Mouse (Mus musculus): ENCODE results near the gene Slc16a14.

The Slc16a14 gene

GRCm38 (mm10) chr1:84942666-84943065, 7.7 kb upstream of the Slc16a14 start:
- Histone ChIP-seq H3K9me3 (ENCODE audit: low read length) (peaks cover 5% of the 10 kb centered on the region; the same call in 1 of the 2 replicates), H3K27me3 (ENCODE audit: insufficient read depth, low read length) (peaks cover under 1% of the 10 kb centered on the region; the same call in 1 of the 2 replicates), H3K4me1 (replicated peaks; ENCODE audit: low read depth, low read length) (no peaks in the 10 kb centered on the region), H3K4me3 (replicated peaks; ENCODE audit: low read length) (no peak overlapping the region), H3K36me3 (ENCODE audit: insufficient read depth, low read length) (no peaks in the 10 kb centered on the region)
- no peak for TF ChIP-seq CTCF (conservative IDR thresholded peaks at IDR 0.05; ENCODE audit: low read length)
- TF ChIP-seq NANOG (IDR thresholded peaks at IDR 0.05; ENCODE audit: borderline replicate concordance, low read length) = no peak

- H3K4me3 ChIP-seq (replicated peaks; ENCODE audit: low read length) = no peak overlapping the region
- no peaks in the 10 kb centered on the region for H3K36me3 ChIP-seq (ENCODE audit: insufficient read depth, low read length)
- peaks cover 5% of the 10 kb centered on the region; the same call in 1 of the 2 replicates for H3K9me3 ChIP-seq (ENCODE audit: low read length)
- H3K27me3 ChIP-seq (ENCODE audit: insufficient read depth, low read length) = peaks cover 24% of the 10 kb centered on the region
- TF ChIP-seq NANOG (IDR thresholded peaks at IDR 0.05; ENCODE audit: borderline replicate concordance, low read length) = no peak
- TF ChIP-seq CTCF (conservative IDR thresholded peaks at IDR 0.05; ENCODE audit: low read length) = no peak
- TF ChIP-seq POU5F1 (IDR thresholded peaks at IDR 0.05; ENCODE audit: borderline replicate concordance, low read length) = no peak
- H3K4me1 ChIP-seq (replicated peaks; ENCODE audit: low read depth, low read length) = peaks cover 4% of the 10 kb centered on the region; the same call in 1 of the 2 replicates
Observed at GRCm38 (mm10) chr1:84940322-84940721, 5.4 kb upstream of the Slc16a14 start.

- H3K9me3 ChIP-seq (ENCODE audit: low read length) = peaks cover 5% of the 10 kb centered on the region; the same call in 1 of the 2 replicates
- peaks cover 32% of the 10 kb centered on the region for H3K27me3 ChIP-seq (ENCODE audit: insufficient read depth, low read length)
- no peak for TF ChIP-seq CTCF (conservative IDR thresholded peaks at IDR 0.05; ENCODE audit: low read length)
- no peak for TF ChIP-seq POU5F1 (IDR thresholded peaks at IDR 0.05; ENCODE audit: borderline replicate concordance, low read length)
- no peak for TF ChIP-seq NANOG (IDR thresholded peaks at IDR 0.05; ENCODE audit: borderline replicate concordance, low read length)
- peaks cover 9% of the 10 kb centered on the region for H3K4me1 ChIP-seq (replicated peaks; ENCODE audit: low read depth, low read length)
- H3K4me3 ChIP-seq (replicated peaks; ENCODE audit: low read length) = no peak overlapping the region
- no peaks in the 10 kb centered on the region for H3K36me3 ChIP-seq (ENCODE audit: insufficient read depth, low read length)
Observed at GRCm38 (mm10) chr1:84939466-84939865, 4.5 kb upstream of the Slc16a14 start.

GRCm38 (mm10) chr1:84936716-84937510, 2.0 kb upstream of the Slc16a14 start:
- H3K9me3 ChIP-seq (ENCODE audit: low read length) = no peaks in the 10 kb centered on the region
- H3K36me3 ChIP-seq (ENCODE audit: insufficient read depth, low read length) = no peaks in the 10 kb centered on the region
- TF ChIP-seq NANOG (IDR thresholded peaks at IDR 0.05; ENCODE audit: borderline replicate concordance, low read length) = no peak
- no peak for TF ChIP-seq CTCF (conservative IDR thresholded peaks at IDR 0.05; ENCODE audit: low read length)
- no peak for TF ChIP-seq POU5F1 (IDR thresholded peaks at IDR 0.05; ENCODE audit: borderline replicate concordance, low read length)
- H3K4me3 ChIP-seq (replicated peaks; ENCODE audit: low read length) = no peak overlapping the region
- peaks cover 42% of the 10 kb centered on the region for H3K27me3 ChIP-seq (ENCODE audit: insufficient read depth, low read length)
- H3K4me1 ChIP-seq (replicated peaks; ENCODE audit: low read depth, low read length) = peaks cover 17% of the 10 kb centered on the region

- no peak for TF ChIP-seq NANOG (IDR thresholded peaks at IDR 0.05; ENCODE audit: borderline replicate concordance, low read length)
- TF ChIP-seq CTCF (conservative IDR thresholded peaks at IDR 0.05; ENCODE audit: low read length) = no peak
- TF ChIP-seq POU5F1 (IDR thresholded peaks at IDR 0.05; ENCODE audit: borderline replicate concordance, low read length) = no peak
- Histone ChIP-seq H3K4me1 (replicated peaks; ENCODE audit: low read depth, low read length) (peaks cover 17% of the 10 kb centered on the region), H3K4me3 (replicated peaks; ENCODE audit: low read length) (no peak overlapping the region), H3K36me3 (ENCODE audit: insufficient read depth, low read length) (no peaks in the 10 kb centered on the region), H3K9me3 (ENCODE audit: low read length) (no peaks in the 10 kb centered on the region), H3K27me3 (ENCODE audit: insufficient read depth, low read length) (peaks cover 42% of the 10 kb centered on the region)
Observed at GRCm38 (mm10) chr1:84935668-84936067, 734 bp upstream of the Slc16a14 start.

GRCm38 (mm10) chr1:84934151-84934502, 807 bp downstream of the Slc16a14 start:
- H3K4me1 ChIP-seq (replicated peaks; ENCODE audit: low read depth, low read length) = peaks cover 22% of the 10 kb centered on the region
- peaks cover 42% of the 10 kb centered on the region for H3K27me3 ChIP-seq (ENCODE audit: insufficient read depth, low read length)
- H3K4me3 ChIP-seq (replicated peaks; ENCODE audit: low read length) = peak overlapping the region; percentile 82
- no peak for TF ChIP-seq NANOG (IDR thresholded peaks at IDR 0.05; ENCODE audit: borderline replicate concordance, low read length)
- TF ChIP-seq CTCF (conservative IDR thresholded peaks at IDR 0.05; ENCODE audit: low read length) = no peak
- TF ChIP-seq POU5F1 (IDR thresholded peaks at IDR 0.05; ENCODE audit: borderline replicate concordance, low read length) = no peak
- no peaks in the 10 kb centered on the region for H3K36me3 ChIP-seq (ENCODE audit: insufficient read depth, low read length)
- no peaks in the 10 kb centered on the region for H3K9me3 ChIP-seq (ENCODE audit: low read length)

- Histone ChIP-seq H3K4me3 (replicated peaks; ENCODE audit: low read length) (peak overlapping the region; percentile 82), H3K27me3 (ENCODE audit: insufficient read depth, low read length) (peaks cover 42% of the 10 kb centered on the region), H3K36me3 (ENCODE audit: insufficient read depth, low read length) (no peaks in the 10 kb centered on the region), H3K9me3 (ENCODE audit: low read length) (no peaks in the 10 kb centered on the region), H3K4me1 (replicated peaks; ENCODE audit: low read depth, low read length) (peaks cover 22% of the 10 kb centered on the region)
- TF ChIP-seq CTCF (conservative IDR thresholded peaks at IDR 0.05; ENCODE audit: low read length) (peak; percentile 70), POU5F1 (IDR thresholded peaks at IDR 0.05; ENCODE audit: borderline replicate concordance, low read length) (no peak), NANOG (IDR thresholded peaks at IDR 0.05; ENCODE audit: borderline replicate concordance, low read length) (no peak)
Observed at GRCm38 (mm10) chr1:84933472-84934150, 1.3 kb downstream of the Slc16a14 start.

- H3K27me3 ChIP-seq (ENCODE audit: insufficient read depth, low read length) = no peaks in the 10 kb centered on the region
- peaks cover 28% of the 10 kb centered on the region for H3K4me1 ChIP-seq (replicated peaks; ENCODE audit: low read depth, low read length)
- H3K4me3 ChIP-seq (replicated peaks; ENCODE audit: low read length) = no peak overlapping the region
- no peak for TF ChIP-seq NANOG (IDR thresholded peaks at IDR 0.05; ENCODE audit: borderline replicate concordance, low read length)
- no peak for TF ChIP-seq CTCF (conservative IDR thresholded peaks at IDR 0.05; ENCODE audit: low read length)
- H3K36me3 ChIP-seq (ENCODE audit: insufficient read depth, low read length) = no peaks in the 10 kb centered on the region
- H3K9me3 ChIP-seq (ENCODE audit: low read length) = no peaks in the 10 kb centered on the region
Observed at GRCm38 (mm10) chr1:84925599-84925998, 9.3 kb downstream of the Slc16a14 start.
